Mouse (Mus musculus) small intestine, adult 2 months (tissue): ENCODE measurements around the gene Cybc1.

ENCODE experiments used
- CTCF ChIP-seq: fragments of 200-500 bp; IDR thresholded peaks from 2 replicates; pipeline ENCODE4 v1.5.1; 2012; ENCODE audit warnings: low read depth, mild to moderate bottlenecking, control low read depth, inconsistent platforms, low read length, moderate library complexity, mixed read lengths; ENCODE audit not compliant: insufficient replicate concordance, insufficient read length; ENCODE audit errors: extremely low read depth
- POLR2A ChIP-seq: fragments of 200-500 bp; IDR thresholded peaks from 2 replicates; pipeline ENCODE4 v1.6.1; 2012; ENCODE audit warnings: low read depth, mild to moderate bottlenecking, control low read depth, inconsistent platforms, low read length, moderate library complexity

DNA sequence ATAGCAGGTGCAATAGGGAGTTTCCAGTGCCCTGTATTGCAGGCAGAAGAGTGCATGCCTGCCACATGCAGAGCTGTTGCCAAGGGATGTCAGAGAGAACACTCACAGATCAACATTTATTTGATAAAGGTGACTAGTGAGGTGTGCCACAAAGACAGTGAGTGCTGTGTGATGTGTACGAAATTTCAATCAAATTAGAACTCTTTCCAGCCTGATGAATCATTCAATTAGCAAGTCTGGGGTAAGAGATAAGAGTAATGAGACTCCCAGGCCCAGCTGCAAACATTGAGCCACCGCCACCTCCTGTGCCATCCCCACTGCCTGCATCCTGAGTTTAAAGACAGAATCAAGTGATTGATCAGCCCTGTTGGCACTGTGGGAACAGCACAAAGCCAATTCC, 36.4 kb downstream of the Cybc1 start:
- no peak for TF ChIP-seq CTCF
- no peak for TF ChIP-seq POLR2A
